Mouse (Mus musculus) embryonic facial prominence, embryonic 14.5 days (tissue): ENCODE results near the gene Lcn9. TPM values are rescaled to one million over a fixed set of nuclear protein-coding genes. Genes with fewer than 3 reads are reported as not detected.

ENCODE experiments used
- ATAC-seq: fragments of 200-750 bp; cut with Nextera tagmentation; 2 replicates; pipeline ENCODE4 v1.8.0; 2017; ENCODE audit warnings: low read depth, moderate number of reproducible peaks, moderate TSS enrichment
- DNase-seq: peaks from one replicate; pipeline ENCODE4 v3.0.0-alpha.2; 2015; ENCODE audit warnings: low spot score
- H3K27ac ChIP-seq: fragments of 300-500 bp; sonication (generic); replicated peaks from 2 replicates; pipeline ENCODE4 v1.5.1; 2014; ENCODE audit warnings: low read depth, mild to moderate bottlenecking, low read length, moderate library complexity
- H3K27me3 ChIP-seq: fragments of 300-500 bp; sonication (generic); replicated peaks from 2 replicates; pipeline ENCODE4 v1.6.1; 2014; ENCODE audit warnings: low read length; ENCODE audit not compliant: control insufficient read depth, insufficient read depth
- H3K36me3 ChIP-seq: fragments of 300-500 bp; sonication (generic); 2 replicates; pipeline ENCODE4 v1.6.1; 2014; ENCODE audit warnings: low read length, mixed read lengths; ENCODE audit not compliant: control insufficient read depth, insufficient read depth
- H3K4me1 ChIP-seq: fragments of 300-500 bp; sonication (generic); 2 replicates; pipeline ENCODE4 v1.6.1; 2014; ENCODE audit warnings: antibody characterized with exemption, low read length; ENCODE audit not compliant: control insufficient read depth, insufficient read depth
- H3K4me2 ChIP-seq: fragments of 300-500 bp; sonication (generic); 2 replicates; pipeline ENCODE4 v1.6.1; 2014; ENCODE audit warnings: low read depth, mild to moderate bottlenecking, low read length, moderate library complexity, mixed read lengths
- H3K4me3 ChIP-seq: fragments of 300-500 bp; sonication (generic); 2 replicates; pipeline ENCODE4 v1.5.1; 2014; ENCODE audit warnings: low read depth, mild to moderate bottlenecking, low read length
- H3K9ac ChIP-seq: fragments of 300-500 bp; sonication (generic); 2 replicates; pipeline ENCODE4 v1.6.1; 2014; ENCODE audit warnings: low read depth, mild to moderate bottlenecking, low read length, moderate library complexity, mixed read lengths
- H3K9me3 ChIP-seq: fragments of 300-500 bp; sonication (generic); 2 replicates; pipeline ENCODE4 v1.6.1; 2016; ENCODE audit warnings: low read length; ENCODE audit not compliant: control insufficient read depth
- WGBS: fragments of 180-500 bp; shearing (Covaris S2); extraction: QIAGEN DNeasy Blood & Tissue Kit; methylation state at CpG from one replicate; pipeline ENCODE4 v1.1.7; 2014; 5-methylcytosine and 5-hydroxymethylcytosine counted together
- polyA plus RNA-seq: library from polyadenylated mRNA; unstranded; fragments of >200 nt; fragmentation: Nextera tagmentation; extraction: Ambion mirVana; gene quantifications from 2 replicates; pipeline ENCODE4 v1.2.1, GENCODE M21; 2014

Lcn9 gene
- not detected in 2 replicates for polyA plus RNA-seq

DNA sequence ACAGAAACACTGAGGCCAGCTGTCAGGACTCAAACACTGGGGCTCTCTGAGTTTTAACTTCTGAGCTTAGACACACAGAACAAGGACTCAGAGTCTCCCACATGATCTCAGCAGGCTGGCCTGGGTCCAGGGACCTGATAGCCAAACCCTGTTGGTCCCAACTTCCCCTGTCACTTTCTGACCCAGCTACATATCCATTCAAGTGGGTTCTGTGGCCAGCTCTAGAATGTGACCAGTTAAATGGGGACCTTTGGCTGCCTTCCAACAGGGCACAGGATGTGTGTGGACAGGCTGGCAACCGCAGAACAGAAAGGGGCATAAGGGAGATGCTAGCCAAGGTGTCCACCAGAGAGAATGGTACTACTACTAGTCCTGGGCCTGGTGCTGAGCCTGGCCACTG is at the start of gene Lcn9:
Gene Lcn9, plus strand, starts transcription at position 348 of the 400 bp plus-strand sequence.
- no peaks in the 10 kb centered on the region for H3K9me3 ChIP-seq
- no peak within 1 kb of the TSS for H3K27ac ChIP-seq
- WGBS, result 81% methylated on average over 1 of the region's 1 CpGs
- no peak within 1 kb of the TSS for H3K4me2 ChIP-seq
- no peak within 1 kb of the TSS for H3K4me3 ChIP-seq
- H3K9ac ChIP-seq, result no peak within 1 kb of the TSS
- H3K36me3 ChIP-seq, result no peaks in the 10 kb centered on the region
- ATAC-seq (no peak), DNase-seq (no peak)
- no peaks in the 10 kb centered on the region for H3K27me3 ChIP-seq
- H3K4me1 ChIP-seq, result no peaks in the 10 kb centered on the region

DNA sequence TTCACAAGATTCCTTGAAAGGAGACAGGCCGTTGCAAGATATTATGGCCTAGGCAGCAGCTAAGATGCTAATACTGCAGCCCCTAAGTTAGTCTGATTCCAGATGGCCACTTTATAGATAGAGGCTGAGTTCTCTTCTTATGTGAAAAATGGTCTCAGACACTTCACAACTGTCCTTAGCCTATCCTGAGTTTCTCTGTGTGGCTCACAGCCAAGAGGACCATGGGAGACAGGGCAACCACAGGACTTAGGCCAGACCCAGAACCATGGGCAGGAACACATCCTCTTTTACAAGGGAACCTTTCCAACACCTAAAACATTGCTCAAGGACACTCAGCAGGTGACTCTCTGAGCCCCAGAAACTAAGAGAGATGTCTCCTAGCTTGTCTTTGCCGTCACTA is 49.4 kb upstream of the Lcn9 start:
- H3K27me3 ChIP-seq, result no peaks in the 10 kb centered on the region
- H3K9ac ChIP-seq, result no peak overlapping the region
- no peak for ATAC-seq
- no peaks in the 10 kb centered on the region for H3K9me3 ChIP-seq
- no peak overlapping the region for H3K4me2 ChIP-seq
- WGBS, result 91% methylated on average over 2 of the region's 2 CpGs
- H3K36me3 ChIP-seq, result no peaks in the 10 kb centered on the region
- no peak overlapping the region for H3K4me3 ChIP-seq
- no peak for DNase-seq
- H3K27ac ChIP-seq, result no peak overlapping the region
- H3K4me1 ChIP-seq, result no peaks in the 10 kb centered on the region

GRCm38 (mm10) chr2:25774640-25775039 is 48.3 kb upstream of the Lcn9 start:
- ATAC-seq, result no peak

GRCm38 (mm10) chr2:25775991-25776390 is 47.0 kb upstream of the Lcn9 start:
- DNase-seq (no peak), ATAC-seq (no peak)
- Histone ChIP-seq H3K9ac (no peak overlapping the region), H3K4me3 (no peak overlapping the region), H3K27me3 (no peaks in the 10 kb centered on the region), H3K9me3 (no peaks in the 10 kb centered on the region), H3K4me1 (no peaks in the 10 kb centered on the region), H3K4me2 (no peak overlapping the region), H3K27ac (no peak overlapping the region), H3K36me3 (no peaks in the 10 kb centered on the region)
- WGBS, result 80% methylated on average over 3 of the region's 3 CpGs

More at GRCm38 (mm10) chr2:25774640-25775039, 48.3 kb upstream of the Lcn9 start:
- WGBS, result 80% methylated on average over 2 of the region's 2 CpGs
- Histone ChIP-seq H3K4me2 (no peak overlapping the region), H3K4me1 (no peaks in the 10 kb centered on the region), H3K27me3 (no peaks in the 10 kb centered on the region), H3K36me3 (no peaks in the 10 kb centered on the region), H3K9me3 (no peaks in the 10 kb centered on the region), H3K4me3 (no peak overlapping the region), H3K27ac (no peak overlapping the region), H3K9ac (no peak overlapping the region)
- no peak for DNase-seq

DNA sequence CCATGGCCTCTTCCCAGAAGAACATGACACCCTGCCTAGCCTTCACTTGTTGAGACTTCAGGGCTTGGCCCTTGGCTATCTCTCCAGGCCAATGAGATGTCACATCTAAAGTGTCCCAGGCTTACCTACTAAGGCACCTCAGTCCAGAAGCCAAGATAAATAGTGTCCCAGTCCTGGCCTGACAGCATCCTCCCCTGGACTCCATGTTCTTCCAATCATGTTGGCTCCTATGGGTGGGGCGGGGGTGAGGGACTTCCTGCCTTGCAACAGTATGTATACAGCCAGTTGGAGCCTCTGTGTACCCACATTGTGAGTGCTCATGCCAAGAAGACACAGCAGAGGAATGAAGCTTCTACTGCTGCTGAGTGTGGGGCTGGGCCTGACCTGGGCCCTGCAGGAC is 46.2 kb upstream of the Lcn9 start, which contains the start of gene Lcn11:
Gene Lcn11, plus strand, starts transcription at position 301 of the 400 bp plus-strand sequence.
- no peaks in the 10 kb centered on the region for H3K9me3 ChIP-seq
- DNase-seq, result no peak
- no peak within 1 kb of the TSS for H3K4me2 ChIP-seq
- H3K36me3 ChIP-seq, result no peaks in the 10 kb centered on the region
- no peak for ATAC-seq
- no peaks in the 10 kb centered on the region for H3K4me1 ChIP-seq
- H3K27ac ChIP-seq, result no peak within 1 kb of the TSS
- WGBS, result 91% methylated on average over 1 of the region's 1 CpGs
- no peak within 1 kb of the TSS for H3K9ac ChIP-seq
- no peak within 1 kb of the TSS for H3K4me3 ChIP-seq
- no peaks in the 10 kb centered on the region for H3K27me3 ChIP-seq

DNA sequence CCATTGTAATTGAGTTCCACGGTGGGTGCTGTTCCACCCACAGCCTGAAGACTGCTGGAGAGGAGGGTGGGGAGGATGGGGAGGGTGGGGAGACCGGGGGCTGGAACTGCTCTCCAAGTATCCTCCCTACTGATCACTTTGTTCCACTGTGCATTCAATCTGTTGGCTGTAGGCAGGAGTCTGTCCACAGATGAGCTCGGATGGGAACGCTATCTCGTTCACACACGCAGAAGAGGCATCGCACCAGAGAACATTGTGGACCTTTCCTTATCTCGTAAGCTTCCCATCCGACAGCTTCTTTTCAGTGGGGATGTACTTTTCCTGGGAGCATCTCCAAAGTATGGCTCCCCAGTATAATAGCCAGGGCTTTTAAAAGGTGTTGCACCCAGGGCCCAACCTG is 43.9 kb upstream of the Lcn9 start:
- no peak overlapping the region for H3K4me3 ChIP-seq
- no peak overlapping the region for H3K9ac ChIP-seq
- no peak for DNase-seq
- no peaks in the 10 kb centered on the region for H3K4me1 ChIP-seq
- H3K27ac ChIP-seq, result no peak overlapping the region
- no peaks in the 10 kb centered on the region for H3K9me3 ChIP-seq
- WGBS, result 92% methylated on average over 9 of the region's 9 CpGs
- H3K4me2 ChIP-seq, result no peak overlapping the region
- no peak for ATAC-seq
- no peaks in the 10 kb centered on the region for H3K36me3 ChIP-seq
- no peaks in the 10 kb centered on the region for H3K27me3 ChIP-seq

DNA sequence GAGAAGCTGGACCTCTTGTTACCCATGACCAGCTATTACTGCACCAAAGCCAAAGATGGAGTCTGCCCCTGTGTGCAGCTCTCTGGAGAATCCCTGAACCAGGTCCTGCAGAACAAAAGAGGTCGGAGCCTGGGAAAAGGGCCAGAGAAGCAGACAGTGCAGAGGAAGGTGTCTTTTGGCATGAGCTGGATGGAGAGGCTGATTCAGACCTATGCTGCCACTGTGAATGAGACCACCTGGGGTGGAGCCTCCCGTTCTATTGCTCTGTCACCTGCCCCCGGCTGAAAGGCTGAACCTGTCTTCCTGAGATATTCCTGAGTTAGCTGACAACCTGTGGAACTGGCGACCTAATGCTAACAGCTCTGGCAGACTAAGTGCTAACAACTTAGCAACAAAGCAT is 42.0 kb upstream of the Lcn9 start:
- ATAC-seq, result no peak
- no peak overlapping the region for H3K9ac ChIP-seq
- DNase-seq, result no peak
- H3K27ac ChIP-seq, result no peak overlapping the region
- H3K4me1 ChIP-seq, result no peaks in the 10 kb centered on the region
- no peak overlapping the region for H3K4me3 ChIP-seq
- H3K4me2 ChIP-seq, result no peak overlapping the region
- no peaks in the 10 kb centered on the region for H3K36me3 ChIP-seq
- 73% methylated on average over 4 of the region's 4 CpGs for WGBS
- no peaks in the 10 kb centered on the region for H3K9me3 ChIP-seq
- H3K27me3 ChIP-seq, result no peaks in the 10 kb centered on the region

GRCm38 (mm10) chr2:25781957-25782356 is 41.0 kb upstream of the Lcn9 start, which contains the start of gene Gm13539:
Gm13539 (plus strand) TSS chr2:25782257.
- Histone ChIP-seq H3K4me2 (no peak within 1 kb of the TSS), H3K36me3 (no peaks in the 10 kb centered on the region), H3K9me3 (no peaks in the 10 kb centered on the region), H3K9ac (no peak within 1 kb of the TSS), H3K27me3 (no peaks in the 10 kb centered on the region), H3K4me1 (no peaks in the 10 kb centered on the region), H3K4me3 (no peak within 1 kb of the TSS), H3K27ac (no peak within 1 kb of the TSS)
- 80% methylated on average over 3 of the region's 3 CpGs for WGBS
- ATAC-seq, result no peak
- DNase-seq, result no peak

DNA sequence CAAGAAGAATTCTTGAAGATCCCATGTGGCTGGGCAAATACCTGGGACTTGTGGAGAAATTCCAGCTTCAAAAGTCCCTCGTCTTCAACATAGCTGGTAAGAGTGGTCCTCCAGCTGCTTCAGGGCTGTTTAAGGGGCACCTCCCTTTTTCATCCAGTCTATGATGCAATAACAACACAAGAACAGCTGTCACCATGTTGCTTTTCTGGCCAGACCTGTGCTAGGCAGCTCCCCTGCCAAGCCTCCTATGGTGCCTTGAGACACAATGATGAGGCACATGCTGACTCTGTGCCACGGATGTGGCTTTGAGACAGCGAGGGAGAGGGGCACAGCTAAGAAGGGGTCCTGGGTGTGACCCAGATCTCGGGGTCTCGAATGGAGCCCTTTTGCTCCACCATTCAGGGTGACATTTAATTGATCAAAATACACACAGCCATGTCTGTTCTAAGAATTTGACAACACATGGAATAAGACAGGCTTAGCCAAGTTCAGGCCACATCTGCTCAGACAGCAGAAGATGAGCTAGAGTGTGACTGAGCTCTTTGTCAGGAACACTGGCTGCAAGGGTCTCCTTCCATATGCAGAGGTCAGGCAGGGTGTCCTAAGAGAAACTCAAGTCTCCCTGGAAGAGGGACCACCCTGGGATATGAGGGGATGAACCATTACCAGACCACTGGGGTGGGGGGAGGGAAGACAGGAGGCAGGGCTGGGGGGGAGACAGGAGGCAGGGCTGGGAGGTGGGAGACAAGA is 37.2 kb upstream of the Lcn9 start:
- Histone ChIP-seq H3K4me2 (no peak overlapping the region), H3K9me3 (no peaks in the 10 kb centered on the region), H3K4me3 (no peak overlapping the region), H3K9ac (no peak overlapping the region), H3K36me3 (no peaks in the 10 kb centered on the region), H3K27ac (no peak overlapping the region), H3K4me1 (no peaks in the 10 kb centered on the region), H3K27me3 (no peaks in the 10 kb centered on the region)
- ATAC-seq (no peak), DNase-seq (peak; percentile 6)
- WGBS, result 56% methylated on average over 5 of the region's 5 CpGs
